Mouse (Mus musculus) B cell, adult 62 days (primary cell): ENCODE data around the gene Hamp. TPM values are rescaled to one million over a fixed set of nuclear protein-coding genes. Genes with fewer than 3 reads are reported as not detected.

Experiments
- total RNA-seq: library from RNA; stranded (reverse); gene quantifications from 4 replicates; pipeline ENCODE4 v1.2.4, GENCODE M21; 2023

Gene Hamp
- total RNA-seq: not detected in 4 replicates

GRCm38 (mm10) chr7:30943909-30944635 is at the start of gene Hamp:
Gene Hamp, minus strand, starts transcription at chr7:30944032.

GRCm38 (mm10) chr7:30973501-30974289 is 29.9 kb upstream of the Hamp start, which contains the start of gene Fam187b:
Gene Fam187b, plus strand, starts transcription at chr7:30973790.

GRCm38 (mm10) chr7:30973251-30973500 is 29.3 kb upstream of the Hamp start, which contains the start of gene Lsr:
Gene Lsr, minus strand, starts transcription at chr7:30973464.

GRCm38 (mm10) chr7:30956756-30957366 is 13.0 kb upstream of the Hamp start, which contains the start of gene Usf2:
Gene Usf2, minus strand, starts transcription at chr7:30956803.

GRCm38 (mm10) chr7:30924581-30924980 is 19.3 kb downstream of the Hamp start, which contains the start of gene Hamp2:
Gene Hamp2, minus strand, starts transcription at chr7:30924681.

GRCm38 (mm10) chr7:30914732-30915131 is 29.1 kb downstream of the Hamp start, which contains the start of gene Mag:
Gene Mag, minus strand, starts transcription at chr7:30914873.

Other genes starting within 250 kb of the Hamp start
- gene 2200002J24Rik, start 245.1 kb downstream of the Hamp start, total RNA-seq: not detected in 4 replicates
- gene Atp4a, start 231.8 kb downstream of the Hamp start, total RNA-seq: 0.85 to 3.1 TPM in 2 of 4 replicates, not detected in the others
- 34.4 to 45.7 TPM (median 41.2 TPM) in 4 replicates for gene Tmem147, start 214.5 kb downstream of the Hamp start, total RNA-seq
- not detected in 4 replicates for gene Gapdhs, start 200.4 kb downstream of the Hamp start, total RNA-seq
- gene Sbsn, start 192.6 kb downstream of the Hamp start, total RNA-seq: 2.3 to 5.4 TPM (median 3.3 TPM) in 4 replicates
- not detected in 4 replicates for gene Dmkn, start 180.3 kb downstream of the Hamp start, total RNA-seq
- not detected in 4 replicates for gene Krtdap, start 156.1 kb downstream of the Hamp start, total RNA-seq
- 13.9 to 20.5 TPM (median 17.6 TPM) in 4 replicates for gene Ffar2, start 120.3 kb downstream of the Hamp start, total RNA-seq
- 1.0 to 2.0 TPM (median 1.4 TPM) in 4 replicates for gene Ffar3, start 87.9 kb downstream of the Hamp start, total RNA-seq
- 25.4 to 28.3 TPM (median 27.3 TPM) in 4 replicates for gene Ffar1, start 82.5 kb downstream of the Hamp start, total RNA-seq
- 1,001 to 1,218 TPM (median 1,131 TPM) in 4 replicates for gene Cd22, start 63.7 kb downstream of the Hamp start, total RNA-seq
- not detected in 4 replicates for gene Mag, start 29.2 kb downstream of the Hamp start, total RNA-seq
- not detected in 4 replicates for gene Hamp2, start 19.4 kb downstream of the Hamp start, total RNA-seq
- 135 to 161 TPM (median 150 TPM) in 4 replicates for gene Usf2, start 12.8 kb upstream of the Hamp start, total RNA-seq
- 0.61 to 1.8 TPM (median 1.3 TPM) in 4 replicates for gene Lsr, start 29.4 kb upstream of the Hamp start, total RNA-seq
- gene Fam187b, start 29.8 kb upstream of the Hamp start, total RNA-seq: 0.48 TPM in 1 of 4 replicates, not detected in the others
- gene Fxyd5, start 98.4 kb upstream of the Hamp start, total RNA-seq: 102 to 136 TPM (median 120 TPM) in 4 replicates
- gene Fxyd7, start 107.4 kb upstream of the Hamp start, total RNA-seq: not detected in 4 replicates
- not detected in 4 replicates for gene Fxyd1, start 113.2 kb upstream of the Hamp start, total RNA-seq
- gene Lgi4, start 115.3 kb upstream of the Hamp start, total RNA-seq: 0.17 TPM in 1 of 4 replicates, not detected in the others
- not detected in 4 replicates for gene Fxyd3, start 132.7 kb upstream of the Hamp start, total RNA-seq
- 1.1 TPM in 1 of 4 replicates, not detected in the others for gene Hpn, start 171.3 kb upstream of the Hamp start, total RNA-seq
- gene Scn1b, start 183.0 kb upstream of the Hamp start, total RNA-seq: 0.40 to 1.1 TPM in 2 of 4 replicates, not detected in the others
- gene Gramd1a, start 211.9 kb upstream of the Hamp start, total RNA-seq: 217 to 247 TPM (median 231 TPM) in 4 replicates